In the genomic region with DNA sequence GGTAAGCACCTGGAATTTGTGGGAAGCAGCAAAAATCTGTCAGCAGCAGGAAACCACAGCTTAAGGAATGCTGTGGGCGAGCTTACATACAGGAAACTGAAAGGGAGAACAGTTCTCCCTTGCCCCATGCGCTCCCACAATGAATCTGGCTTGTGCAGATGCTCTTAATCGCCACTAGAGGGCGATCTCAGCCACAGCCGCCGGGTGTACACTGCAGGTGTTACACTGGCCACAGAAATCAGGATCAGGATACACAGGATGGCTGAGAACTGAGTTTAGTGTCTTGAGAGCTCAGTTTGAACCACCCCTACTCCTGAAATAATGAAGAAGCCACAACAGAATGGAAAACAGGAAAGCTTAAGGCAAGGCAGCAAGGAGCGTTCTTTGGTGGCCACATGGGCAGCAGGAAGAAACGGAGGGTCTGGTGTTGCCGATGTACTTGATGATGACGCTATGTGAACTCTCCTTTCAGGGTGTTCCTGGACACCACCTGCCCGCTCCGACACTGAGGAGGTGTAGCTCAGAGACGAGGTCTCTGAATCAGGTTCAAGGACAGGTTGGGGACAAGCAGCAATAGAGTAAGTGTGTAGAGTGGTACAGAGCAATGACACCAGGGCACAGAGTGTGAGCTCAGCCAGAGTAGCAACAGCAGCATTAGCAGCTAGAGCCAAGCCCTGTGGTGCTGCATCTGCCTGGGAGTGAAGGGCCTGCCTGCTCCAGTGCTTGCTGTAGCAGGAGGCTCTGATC, we compare ENCODE assay signal across 9 mouse cellular contexts. TPM values are rescaled to one million over a fixed set of nuclear protein-coding genes. Genes with fewer than 3 reads are reported as not detected.
DNase-seq lines count a peak whose midpoint lies in the region; ATAC-seq lines count a peak whose summit lies in the region.
"Had no signal": no experiment of that assay in that cellular context is flagged by ENCODE, and none has a peak within 500 bp of the region (broad histone marks: within the 10 kb centered on the region; RNA-seq: fewer than 3 reads in every experiment).

No protein-coding gene starts in this region.

- no peak overlapping the region for H3K27ac ChIP-seq in forebrain, embryonic 13.5 days
- no peak overlapping the region for H3K27ac ChIP-seq in limb, embryonic 12.5 days
- H3K27ac ChIP-seq in midbrain, embryonic 15.5 days, result no peak overlapping the region
- H3K27ac ChIP-seq: embryonic facial prominence, embryonic 13.5 days had no signal

- peak; percentile 88 for ATAC-seq in forebrain, embryonic 13.5 days
- ATAC-seq in limb, embryonic 12.5 days (ENCODE audit: insufficient number of reproducible peaks, insufficient read depth, low FRiP score, low TSS enrichment, low read depth), result peak; percentile 78
- peak; percentile 88 for ATAC-seq in midbrain, embryonic 15.5 days (replicated peaks)

- no peak overlapping the region for H3K9ac ChIP-seq in forebrain, embryonic 13.5 days
- no peak overlapping the region for H3K9ac ChIP-seq in limb, embryonic 12.5 days (replicated peaks)
- no peak overlapping the region for H3K9ac ChIP-seq in midbrain, embryonic 15.5 days
- H3K9ac ChIP-seq: embryonic facial prominence, embryonic 13.5 days had no signal

- no peak overlapping the region for H3K4me3 ChIP-seq in forebrain, embryonic 13.5 days
- no peak overlapping the region for H3K4me3 ChIP-seq in limb, embryonic 12.5 days (replicated peaks)
- H3K4me3 ChIP-seq in midbrain, embryonic 15.5 days, result no peak overlapping the region
- H3K4me3 ChIP-seq: embryonic facial prominence, embryonic 13.5 days had no signal

- no peaks in the 10 kb centered on the region for H3K27me3 ChIP-seq in forebrain, embryonic 13.5 days
- no peaks in the 10 kb centered on the region for H3K27me3 ChIP-seq in limb, embryonic 12.5 days
- no peaks in the 10 kb centered on the region for H3K27me3 ChIP-seq in midbrain, embryonic 15.5 days (replicated peaks)
- H3K27me3 ChIP-seq: embryonic facial prominence, embryonic 13.5 days had no signal

- no peaks in the 10 kb centered on the region for H3K9me3 ChIP-seq in forebrain, embryonic 13.5 days (replicated peaks)
- no peaks in the 10 kb centered on the region for H3K9me3 ChIP-seq in limb, embryonic 12.5 days
- no peaks in the 10 kb centered on the region for H3K9me3 ChIP-seq in midbrain, embryonic 15.5 days
- H3K9me3 ChIP-seq: embryonic facial prominence, embryonic 13.5 days had no signal

- no peak overlapping the region for H3K4me2 ChIP-seq in forebrain, embryonic 13.5 days
- no peak overlapping the region for H3K4me2 ChIP-seq in limb, embryonic 12.5 days
- H3K4me2 ChIP-seq in midbrain, embryonic 15.5 days, result no peak overlapping the region
- H3K4me2 ChIP-seq: embryonic facial prominence, embryonic 13.5 days had no signal

- no peaks in the 10 kb centered on the region for H3K4me1 ChIP-seq in forebrain, embryonic 13.5 days
- no peaks in the 10 kb centered on the region for H3K4me1 ChIP-seq in limb, embryonic 12.5 days (replicated peaks)
- no peaks in the 10 kb centered on the region for H3K4me1 ChIP-seq in midbrain, embryonic 15.5 days

- peaks cover 9% of the 10 kb centered on the region; the same call in 1 of the 2 replicates for H3K36me3 ChIP-seq in forebrain, embryonic 13.5 days (ENCODE audit: poor library complexity, severe bottlenecking)
- peaks cover 66% of the 10 kb centered on the region for H3K36me3 ChIP-seq in limb, embryonic 12.5 days
- H3K36me3 ChIP-seq in midbrain, embryonic 15.5 days (replicated peaks), result no peaks in the 10 kb centered on the region

- 50% methylated on average over 13 of the region's 13 CpGs for WGBS in forebrain, embryonic 13.5 days
- WGBS in limb, embryonic 12.5 days, result 50% methylated on average over 13 of the region's 13 CpGs
- WGBS in midbrain, embryonic 15.5 days, result 53% methylated on average over 13 of the region's 13 CpGs

- peak; percentile 39 for DNase-seq in ovary, postnatal 14 days (ENCODE audit: low spot score)
- no peak for DNase-seq in ovary, postnatal 10 days (ENCODE audit: low spot score)
- peak; percentile 55 for DNase-seq in adipocyte (ENCODE audit: low spot score)
- DNase-seq in induced T-regulatory cell, adult 2 months (ENCODE audit: low read depth), result peak; percentile 36
- DNase-seq in yolk sac, embryonic 10.5 days (ENCODE audit: low spot score), result no peak

RNA-seq across cellular contexts. Expression of a gene that starts 48.3 kb away (rescaled TPM):
- not detected in 2 replicates for polyA plus RNA-seq in forebrain, embryonic 13.5 days (2015; fragmentation: Nextera tagmentation; extraction: Ambion mirVana)
- not detected in 2 replicates for polyA plus RNA-seq in limb, embryonic 12.5 days (2016; fragmentation: Nextera tagmentation; extraction: Ambion mirVana)
- not detected in 2 replicates for polyA plus RNA-seq in midbrain, embryonic 15.5 days (2015; fragmentation: Nextera tagmentation; extraction: Ambion mirVana)
- polyA plus RNA-seq: embryonic facial prominence, embryonic 13.5 days had no signal

RNA-seq across cellular contexts. Expression of a gene that starts 50.6 kb away (rescaled TPM):
- polyA plus RNA-seq in forebrain, embryonic 13.5 days (2015; fragmentation: Nextera tagmentation; extraction: Ambion mirVana), result not detected in 2 replicates
- polyA plus RNA-seq in limb, embryonic 12.5 days (2016; fragmentation: Nextera tagmentation; extraction: Ambion mirVana), result not detected in 2 replicates
- not detected in 2 replicates for polyA plus RNA-seq in midbrain, embryonic 15.5 days (2015; fragmentation: Nextera tagmentation; extraction: Ambion mirVana)
- polyA plus RNA-seq: embryonic facial prominence, embryonic 13.5 days had no signal

Comparison
In these comparisons a context has a peak if more than half of its experiments do, and no peak if none do; other contexts are left out.
1. DNase-seq: peak in ovary, postnatal 14 days (single experiment), adipocyte (single experiment) and induced T-regulatory cell, adult 2 months (single experiment); none in ovary, postnatal 10 days (single experiment) and yolk sac, embryonic 10.5 days (single experiment).
2. Peak in every context shown above with its lines, with median percentiles within 50 percentile points of each other: ATAC-seq.